Mouse (Mus musculus) neural tube, embryonic 11.5 days (tissue): ENCODE results near the gene Acnat2. TPM values are rescaled to one million over a fixed set of nuclear protein-coding genes. Genes with fewer than 3 reads are reported as not detected.
"Not testable (repeated sequence)": the region's sequence is repeated elsewhere in the genome, so short reads cannot be mapped to it uniquely, and the experiment has no call there.

Source experiments
- ATAC-seq: fragments of 200-750 bp; cut with Nextera tagmentation; 2 replicates; pipeline ENCODE4 v1.8.0; 2017; ENCODE audit warnings: moderate number of reproducible peaks, mild to moderate bottlenecking, moderate TSS enrichment, moderate library complexity; ENCODE audit not compliant: insufficient read depth, low FRiP score, low TSS enrichment
- DNase-seq: peaks from one replicate; pipeline ENCODE4 v3.0.0-alpha.2; 2015; ENCODE audit warnings: low spot score
- H3K27ac ChIP-seq: fragments of 300-500 bp; sonication (generic); 2 replicates; pipeline ENCODE4 v1.5.1; 2014; ENCODE audit warnings: low read depth, mild to moderate bottlenecking, low read length
- H3K27me3 ChIP-seq: fragments of 300-500 bp; sonication (generic); 2 replicates; pipeline ENCODE4 v1.6.1; 2014; ENCODE audit warnings: mild to moderate bottlenecking, low read length, mixed read lengths; ENCODE audit not compliant: control insufficient read depth, insufficient read depth
- H3K36me3 ChIP-seq: fragments of 300-500 bp; sonication (generic); 2 replicates; pipeline ENCODE4 v1.6.1; 2014; ENCODE audit warnings: mild to moderate bottlenecking, low read length, moderate library complexity, mixed read lengths; ENCODE audit not compliant: control insufficient read depth, insufficient read depth
- H3K4me1 ChIP-seq: fragments of 300-500 bp; sonication (generic); 2 replicates; pipeline ENCODE4 v1.6.1; 2014; ENCODE audit warnings: low read length, mixed read lengths; ENCODE audit not compliant: control insufficient read depth, insufficient read depth
- H3K4me2 ChIP-seq: fragments of 300-500 bp; sonication (generic); 2 replicates; pipeline ENCODE4 v1.6.1; 2014; ENCODE audit warnings: low read depth, mild to moderate bottlenecking, moderate library complexity
- H3K4me3 ChIP-seq: fragments of 300-500 bp; sonication (generic); 2 replicates; pipeline ENCODE4 v1.5.1; 2014; ENCODE audit warnings: low read depth, low read length
- H3K9ac ChIP-seq: fragments of 300-500 bp; sonication (generic); 2 replicates; pipeline ENCODE4 v1.6.1; 2014; ENCODE audit warnings: mild to moderate bottlenecking, low read length
- H3K9me3 ChIP-seq: fragments of 300-500 bp; sonication (generic); 2 replicates; pipeline ENCODE4 v1.6.1; 2016; ENCODE audit warnings: low read length; ENCODE audit not compliant: control insufficient read depth
- WGBS: fragments of 180-500 bp; shearing (Covaris S2); extraction: QIAGEN DNeasy Blood & Tissue Kit; methylation state at CpG from one replicate; pipeline ENCODE4 v1.1.7; 2014; 5-methylcytosine and 5-hydroxymethylcytosine counted together
- polyA plus RNA-seq: library from polyadenylated mRNA; unstranded; fragments of >200 nt; fragmentation: Nextera tagmentation; extraction: Ambion mirVana; gene quantifications from 2 replicates; pipeline ENCODE4 v1.2.1, GENCODE M21; 2014

Gene Acnat2
- polyA plus RNA-seq, 1 experiment from 2014 or later, result not detected

DNA sequence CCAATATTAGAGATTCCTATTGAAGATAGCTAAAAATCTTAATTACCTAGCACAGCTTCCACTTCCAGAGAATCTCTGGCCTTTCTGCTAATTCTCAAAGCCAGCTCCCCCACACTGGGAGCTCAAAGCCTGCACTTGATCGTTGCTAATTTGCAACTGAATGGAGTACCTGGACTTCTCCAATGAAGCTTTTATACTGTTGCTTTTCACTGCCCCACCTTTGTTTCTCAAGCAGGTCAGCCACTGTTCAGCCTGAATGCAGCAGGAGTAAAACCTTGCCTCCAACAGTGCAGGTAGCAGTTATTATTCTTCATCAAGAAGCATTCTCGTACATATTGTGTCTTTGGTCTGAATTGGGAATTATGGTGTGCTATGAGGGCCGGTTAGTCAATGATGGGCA is 39.9 kb downstream of the Acnat2 start:
- H3K9ac ChIP-seq, H3K9me3 ChIP-seq, H3K4me3 ChIP-seq, DNase-seq, H3K36me3 ChIP-seq, H3K4me2 ChIP-seq, H3K4me1 ChIP-seq, ATAC-seq, H3K27ac ChIP-seq, H3K27me3 ChIP-seq: not testable (repeated sequence)
- 90% methylated on average over 3 of the region's 3 CpGs for WGBS

DNA sequence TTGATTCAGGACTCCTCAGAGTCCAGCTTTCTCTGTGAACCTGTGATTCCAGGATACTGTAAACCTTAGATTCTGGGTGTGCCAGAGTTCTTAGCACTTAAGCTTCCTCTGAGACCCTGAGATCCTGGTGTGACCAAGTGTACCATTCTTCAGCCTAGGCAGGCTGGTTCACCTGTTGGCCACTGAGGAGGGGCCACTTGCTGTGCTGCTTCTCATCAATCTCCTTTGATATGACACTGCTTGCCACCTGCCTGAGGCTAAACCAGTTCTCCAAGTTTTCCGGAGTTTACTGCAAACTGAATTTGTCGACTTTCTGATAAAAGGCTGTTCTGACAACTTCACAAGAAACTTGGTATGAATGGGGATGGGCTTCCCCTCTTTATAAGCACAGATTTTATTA is 50.9 kb downstream of the Acnat2 start:
- WGBS, result 82% methylated on average over 2 of the region's 2 CpGs
- H3K36me3 ChIP-seq, result no peaks in the 10 kb centered on the region
- H3K9me3 ChIP-seq, result no peaks in the 10 kb centered on the region
- ATAC-seq (no peak), DNase-seq (no peak)
- H3K4me2 ChIP-seq, result no peak overlapping the region
- H3K27ac ChIP-seq, result no peak overlapping the region
- no peak overlapping the region for H3K4me3 ChIP-seq
- no peaks in the 10 kb centered on the region for H3K27me3 ChIP-seq
- H3K9ac ChIP-seq, result no peak overlapping the region
- no peaks in the 10 kb centered on the region for H3K4me1 ChIP-seq

DNA sequence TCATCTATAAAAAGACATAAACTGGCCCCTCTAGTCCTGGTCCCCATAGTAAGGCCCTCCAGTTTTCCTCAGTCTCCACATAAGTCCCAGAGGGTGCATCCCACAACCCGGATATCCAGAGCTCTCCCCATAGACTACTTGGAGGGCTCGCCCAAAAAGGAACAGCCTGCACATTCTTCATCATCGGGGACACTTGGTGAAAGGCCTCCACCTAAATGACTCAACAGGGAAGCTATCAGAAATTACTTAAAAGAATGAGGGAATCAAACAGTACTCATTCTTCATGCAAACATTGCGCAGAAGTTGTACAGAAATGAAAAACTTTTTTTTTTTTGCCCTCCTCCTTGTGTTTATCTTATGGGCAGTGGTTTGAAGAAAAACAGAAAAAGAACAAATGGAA is 57.5 kb downstream of the Acnat2 start:
- Histone ChIP-seq H3K4me1 (no peaks in the 10 kb centered on the region), H3K27me3 (no peaks in the 10 kb centered on the region)
- WGBS, result 89% methylated on average over 4 of the region's 4 CpGs

DNA sequence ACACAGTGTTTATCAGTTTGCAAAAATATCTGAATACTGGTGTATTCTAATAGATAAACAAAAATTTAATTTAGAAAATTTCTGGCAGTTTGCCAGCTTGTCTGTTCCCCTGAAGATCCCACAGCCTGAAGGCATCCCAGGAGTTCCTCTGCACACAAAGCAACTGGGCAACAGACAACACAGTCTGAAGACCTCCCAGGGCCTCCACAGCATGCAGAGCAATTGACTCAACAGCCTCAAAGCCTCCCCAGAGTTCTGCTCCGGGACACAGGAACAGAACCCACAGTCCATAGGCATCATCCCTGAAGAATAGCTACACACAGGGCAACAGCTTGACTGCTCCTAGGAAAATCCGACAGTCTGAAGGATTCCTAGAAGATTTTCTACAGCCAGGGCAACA is 59.3 kb downstream of the Acnat2 start:
- no peaks in the 10 kb centered on the region for H3K36me3 ChIP-seq
- DNase-seq (no peak), ATAC-seq (no peak)
- no peaks in the 10 kb centered on the region for H3K4me1 ChIP-seq
- H3K4me3 ChIP-seq, result no peak overlapping the region
- no peak overlapping the region for H3K27ac ChIP-seq
- no peak overlapping the region for H3K4me2 ChIP-seq
- no peaks in the 10 kb centered on the region for H3K9me3 ChIP-seq
- no peak overlapping the region for H3K9ac ChIP-seq
- H3K27me3 ChIP-seq, result no peaks in the 10 kb centered on the region
- 62% methylated on average over 2 of the region's 2 CpGs for WGBS

More for the DNA sequence above, 57.5 kb downstream of the Acnat2 start:
- Histone ChIP-seq H3K4me3 (no peak overlapping the region), H3K9ac (no peak overlapping the region), H3K27ac (no peak overlapping the region), H3K9me3 (no peaks in the 10 kb centered on the region), H3K4me2 (no peak overlapping the region), H3K36me3 (no peaks in the 10 kb centered on the region)
- DNase-seq (no peak), ATAC-seq (no peak)

DNA sequence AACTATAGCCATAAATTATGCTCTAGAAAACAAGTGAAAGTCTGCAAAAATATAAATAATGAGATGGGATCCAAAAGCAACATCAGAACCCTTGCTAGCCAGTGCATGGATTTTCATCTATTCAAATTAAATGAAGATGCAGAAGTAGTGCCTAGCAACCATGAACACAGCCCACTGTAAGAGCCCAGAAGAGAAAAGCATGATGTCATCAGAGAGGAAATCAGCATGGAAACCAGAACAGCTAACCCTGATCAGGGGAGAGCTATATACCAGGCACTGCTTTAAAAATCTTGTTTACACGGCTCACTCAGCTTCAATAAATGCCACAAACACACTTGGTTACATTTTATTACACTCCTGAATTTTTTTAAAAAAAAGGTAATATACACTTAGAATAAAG is 60.0 kb downstream of the Acnat2 start:
- not testable (repeated sequence) for H3K4me1 ChIP-seq, ATAC-seq, H3K27ac ChIP-seq, H3K4me2 ChIP-seq, H3K9me3 ChIP-seq, H3K4me3 ChIP-seq, H3K27me3 ChIP-seq, H3K9ac ChIP-seq, DNase-seq, H3K36me3 ChIP-seq
- WGBS, result 86% methylated on average over 1 of the region's 1 CpGs

DNA sequence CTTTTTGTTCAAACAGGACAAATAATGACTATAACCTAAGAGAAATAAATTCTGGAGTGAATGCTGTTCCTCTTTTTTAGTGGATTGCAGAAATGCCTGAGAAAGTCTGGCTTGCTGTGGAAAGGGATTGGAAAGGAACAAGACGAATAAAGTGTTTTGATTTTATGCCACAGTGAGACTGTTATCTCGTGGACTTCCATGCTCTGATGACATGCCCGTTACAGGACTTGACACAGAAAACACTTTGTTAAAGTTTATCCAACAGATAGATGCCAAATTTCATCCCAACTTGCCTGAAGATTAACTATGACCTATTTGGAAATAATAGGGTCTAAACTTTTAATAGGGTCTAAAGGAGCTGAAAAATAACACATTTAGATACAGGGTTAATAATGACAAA is 67.9 kb downstream of the Acnat2 start:
- H3K27ac ChIP-seq, DNase-seq, H3K4me3 ChIP-seq, H3K9me3 ChIP-seq, H3K36me3 ChIP-seq, H3K9ac ChIP-seq, H3K4me1 ChIP-seq, H3K27me3 ChIP-seq, H3K4me2 ChIP-seq, ATAC-seq: not testable (repeated sequence)
- WGBS, result 81% methylated on average over 3 of the region's 3 CpGs

DNA sequence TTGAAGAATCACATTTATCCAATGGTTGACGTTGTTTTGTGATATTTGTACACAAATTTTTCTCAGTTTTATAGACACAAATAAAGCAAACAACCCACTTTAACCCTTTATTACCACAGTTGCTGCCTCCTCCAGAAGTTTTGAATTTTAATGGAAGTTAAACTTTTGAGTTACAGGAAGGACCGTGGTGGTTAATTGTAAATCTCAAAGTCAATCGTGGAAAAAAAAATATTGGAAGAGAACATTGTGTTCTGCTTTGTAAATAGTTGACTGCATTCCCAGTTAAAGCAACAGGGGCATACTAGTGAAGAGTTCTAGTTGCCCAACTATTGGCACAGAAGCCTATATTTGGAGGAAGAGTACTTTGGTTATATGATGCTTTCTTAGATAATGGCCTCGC is 70.0 kb downstream of the Acnat2 start:
- H3K4me3 ChIP-seq, ATAC-seq, H3K4me2 ChIP-seq, H3K9ac ChIP-seq, H3K9me3 ChIP-seq, H3K4me1 ChIP-seq, DNase-seq, H3K27ac ChIP-seq, H3K27me3 ChIP-seq, H3K36me3 ChIP-seq: not testable (repeated sequence)
- WGBS, result 87% methylated on average over 3 of the region's 4 CpGs

Other genes with a start within 250 kb of the Acnat2 start
- gene Acnat1, start 65.8 kb upstream of the Acnat2 start, polyA plus RNA-seq, result not detected in 2 replicates
- gene Baat, start 98.4 kb upstream of the Acnat2 start, polyA plus RNA-seq, result 0.19 and 0.49 TPM in 2 replicates
- gene Mrpl50, start 112.9 kb upstream of the Acnat2 start, polyA plus RNA-seq, result 89.5 and 90.4 TPM in 2 replicates
- 13.2 and 15.0 TPM in 2 replicates for gene Zfp189, start 113.0 kb upstream of the Acnat2 start, polyA plus RNA-seq
- gene Aldob, start 141.4 kb upstream of the Acnat2 start, polyA plus RNA-seq, result 0.41 TPM in 1 of 2 replicates, not detected in the other
- gene Tmem246, start 189.7 kb upstream of the Acnat2 start, polyA plus RNA-seq, result 20.3 and 23.3 TPM in 2 replicates
- 74.4 and 74.5 TPM in 2 replicates for gene Rnf20, start 223.9 kb upstream of the Acnat2 start, polyA plus RNA-seq